Mouse (Mus musculus): Measurements from ENCODE around the gene Ppp1r9b. TPM values are rescaled to one million over a fixed set of nuclear protein-coding genes. Genes with fewer than 3 reads are reported as not detected.
"Not testable (repeated sequence)": the region's sequence is repeated elsewhere in the genome, so short reads cannot be mapped to it uniquely, and the experiment has no call there.

Ppp1r9b gene
- total RNA-seq, 2 experiments from 2014 or later, result 993 to 1,036 TPM

DNA sequence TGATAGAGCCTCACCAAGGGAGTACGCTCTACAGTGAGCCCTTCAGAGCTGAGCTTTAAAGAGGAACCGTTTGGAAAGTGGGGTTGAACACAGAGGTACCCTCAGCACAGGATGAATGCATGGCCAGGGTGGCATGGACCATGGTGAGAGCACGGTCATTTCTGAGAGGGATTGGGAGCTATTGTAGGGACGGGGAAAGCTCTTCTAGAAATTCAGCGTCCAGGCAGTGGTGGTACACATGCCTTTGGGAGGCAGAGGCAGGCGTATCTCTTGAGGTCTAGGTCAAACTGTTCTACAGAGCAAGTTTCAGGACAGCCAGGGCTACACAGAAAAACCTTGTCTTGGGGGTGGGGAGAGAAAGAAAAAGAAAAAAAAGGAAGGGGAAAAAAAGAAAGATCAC, 6.1 kb downstream of the Ppp1r9b start:
- DNase-seq (ENCODE audit: low spot score in 2 of 2), result no peak

GRCm38 (mm10) chr11:94997596-94997995, 6.8 kb downstream of the Ppp1r9b start:
- DNase-seq (ENCODE audit: low spot score in 2 of 2), result no peak

- DNase-seq (ENCODE audit: low spot score in 2 of 2), result peak in 1 of 2 experiments; percentile 81
These were observed 7.3 kb downstream of the Ppp1r9b start for GRCm38 (mm10) chr11:94998041-94998531.

- DNase-seq (ENCODE audit: low spot score in 2 of 2), result no peak
These were observed 9.3 kb downstream of the Ppp1r9b start for GRCm38 (mm10) chr11:95000128-95000527.

- DNase-seq (ENCODE audit: low spot score in 2 of 2), result no peak
These were observed 9.7 kb downstream of the Ppp1r9b start for GRCm38 (mm10) chr11:95000548-95000947.

DNA sequence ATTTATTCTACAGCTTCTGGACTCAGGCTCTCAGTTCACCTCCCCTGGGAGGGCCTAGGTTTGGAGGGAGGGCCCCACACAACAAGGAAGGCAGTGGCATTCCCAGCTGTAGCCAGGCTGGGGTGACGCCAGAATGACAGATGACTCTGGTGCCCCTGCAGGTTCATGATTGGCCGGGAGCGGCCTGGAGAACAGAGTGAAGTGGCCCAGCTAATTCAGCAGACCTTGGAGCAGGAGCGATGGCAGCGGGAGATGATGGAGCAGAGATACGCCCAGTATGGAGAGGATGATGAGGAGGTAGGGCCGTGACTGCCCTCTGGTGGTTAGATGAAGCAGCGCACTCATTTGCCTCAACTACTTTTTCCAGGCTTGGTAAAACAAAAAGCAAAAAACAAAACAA, 10.2 kb downstream of the Ppp1r9b start:
- peak in 1 of 2 experiments; percentile 87 for DNase-seq (ENCODE audit: low spot score in 2 of 2)

GRCm38 (mm10) chr11:95001584-95002347, 10.9 kb downstream of the Ppp1r9b start:
- no peak for DNase-seq (ENCODE audit: low spot score in 2 of 2)

- peak in 1 of 2 experiments; percentile 83 for DNase-seq (ENCODE audit: low spot score in 2 of 2)
These were observed 11.9 kb downstream of the Ppp1r9b start for GRCm38 (mm10) chr11:95002705-95003104.

DNA sequence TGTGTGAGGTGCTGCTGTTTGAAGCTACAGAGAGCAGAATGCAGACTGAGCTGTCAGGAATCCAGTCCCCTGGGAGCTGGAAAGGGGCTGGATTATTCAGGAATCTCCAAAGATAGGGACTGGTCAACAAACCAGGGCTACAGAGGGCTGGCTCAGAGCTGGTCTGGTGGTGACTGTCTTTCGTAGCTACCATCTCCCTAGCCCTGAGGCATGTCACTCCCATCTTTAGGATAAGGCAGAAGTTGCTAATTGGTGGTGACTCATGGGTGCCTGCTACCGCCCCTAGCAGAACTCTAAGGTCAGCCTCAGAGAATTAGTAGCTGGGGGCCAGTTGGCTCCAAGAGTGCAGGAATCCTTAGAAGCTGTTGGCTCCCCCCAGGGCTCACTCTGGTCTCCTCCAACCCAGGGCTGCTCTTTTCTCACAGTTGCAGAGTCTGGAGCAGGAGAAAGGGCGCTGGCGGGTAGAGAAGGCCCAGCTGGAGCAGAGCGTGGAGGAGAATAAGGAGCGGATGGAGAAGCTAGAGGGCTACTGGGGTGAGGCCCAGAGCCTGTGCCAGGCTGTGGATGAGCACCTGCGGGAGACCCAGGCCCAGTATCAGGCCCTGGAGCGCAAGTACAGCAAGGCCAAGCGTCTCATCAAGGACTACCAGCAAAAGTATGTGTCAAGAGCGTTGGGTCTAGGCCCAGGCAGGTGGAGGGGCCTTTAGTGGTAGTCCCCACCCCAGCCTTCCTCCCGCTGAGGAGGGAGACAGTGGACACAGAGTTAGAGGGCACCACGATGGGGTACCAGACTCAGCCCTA, 13.5 kb downstream of the Ppp1r9b start:
- DNase-seq (ENCODE audit: low spot score in 2 of 2), result no peak

- DNase-seq (ENCODE audit: low spot score in 2 of 2), result peak in 1 of 2 experiments; percentile 57
These were observed 14.0 kb downstream of the Ppp1r9b start for GRCm38 (mm10) chr11:95004937-95005198.

DNA sequence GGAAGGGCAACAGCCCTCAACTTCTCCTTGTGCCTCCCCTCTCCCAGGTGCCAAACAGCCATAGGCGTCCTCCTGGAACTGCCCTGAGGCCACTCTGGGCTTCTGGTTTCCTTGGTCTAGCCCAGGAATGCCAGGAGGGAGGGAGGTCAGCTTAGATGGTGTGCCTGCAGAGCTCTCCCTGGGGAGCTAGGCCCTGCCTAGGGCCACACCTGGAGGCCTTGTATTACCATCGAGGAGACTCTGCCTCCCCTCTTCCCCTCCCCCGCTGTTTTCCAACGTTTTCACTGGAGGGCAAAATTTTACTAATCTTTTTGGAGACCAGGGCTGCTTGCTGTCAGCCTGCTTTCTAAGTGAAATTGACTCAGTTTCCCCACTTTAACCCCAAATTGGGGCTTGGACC, 15.2 kb downstream of the Ppp1r9b start:
- DNase-seq (ENCODE audit: low spot score in 2 of 2), result no peak

- DNase-seq (ENCODE audit: low spot score in 2 of 2), result peak in 1 of 2 experiments; percentile 70
These were observed 15.8 kb downstream of the Ppp1r9b start for GRCm38 (mm10) chr11:95006525-95007219.

DNA sequence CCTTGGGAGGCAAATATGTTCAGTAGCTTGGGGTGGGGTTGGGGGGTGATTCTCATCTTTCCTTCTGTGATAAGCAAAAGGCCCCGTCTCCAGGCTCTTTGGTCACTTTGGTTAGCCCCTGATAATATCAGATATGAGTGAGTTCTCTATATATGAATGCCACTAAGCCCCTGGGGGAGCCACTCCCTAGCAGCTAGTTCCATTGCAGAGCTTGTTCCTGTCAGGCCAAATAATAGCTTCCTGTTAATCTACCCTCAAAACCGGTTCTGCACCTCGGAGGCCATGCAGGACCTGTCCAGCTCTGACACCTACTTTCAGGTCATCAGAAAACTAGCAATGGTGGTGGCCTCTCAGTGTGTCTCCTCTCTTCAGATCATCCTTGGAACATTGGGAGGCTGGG, 16.6 kb downstream of the Ppp1r9b start:
- DNase-seq (ENCODE audit: low spot score in 2 of 2), result no peak

DNA sequence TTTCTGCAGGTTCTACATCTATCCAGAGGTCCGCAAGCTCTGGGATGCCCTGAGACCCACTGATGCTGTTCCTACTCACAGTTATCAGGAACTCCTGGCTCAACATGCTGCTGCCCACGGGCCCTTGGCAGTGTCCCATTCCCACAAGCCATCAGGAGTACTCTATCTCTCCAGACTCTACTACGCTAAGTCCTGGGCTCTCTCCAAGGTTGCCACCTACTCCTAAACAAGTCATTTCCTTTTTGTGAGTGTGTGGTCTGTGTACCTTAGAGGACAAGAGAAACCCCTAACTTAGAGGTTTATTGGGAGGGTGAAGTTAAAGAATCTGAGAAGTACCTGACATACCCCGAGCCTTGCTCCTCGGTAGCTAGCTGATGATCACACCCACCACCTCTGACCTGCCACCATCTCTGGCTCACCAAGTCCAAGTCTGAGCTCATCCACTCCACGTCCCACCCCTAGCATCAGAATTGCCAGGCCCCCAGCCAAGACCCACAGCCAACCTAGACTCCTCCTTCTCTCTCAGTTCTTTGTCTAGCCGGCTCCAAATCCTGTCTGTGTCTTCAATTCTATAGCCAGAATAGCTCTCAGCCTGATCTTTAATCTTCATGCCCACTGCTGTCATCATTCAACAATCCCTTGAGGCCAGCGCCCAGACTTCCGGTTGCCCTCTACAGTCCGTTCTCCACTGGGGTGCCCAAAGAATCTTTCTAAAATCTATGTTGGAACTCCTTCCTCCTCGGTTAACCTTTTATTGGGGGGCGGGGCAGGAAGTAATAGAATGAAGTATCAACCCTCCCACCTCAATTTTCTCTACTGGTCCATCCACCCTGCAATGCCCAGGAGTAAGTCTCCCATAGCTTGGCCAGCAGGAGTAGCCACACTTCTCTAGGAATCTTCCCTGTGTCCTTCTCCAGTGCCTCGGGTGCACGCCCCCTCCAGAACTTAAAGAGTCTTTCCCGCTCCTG, 18.1 kb downstream of the Ppp1r9b start:
- DNase-seq (ENCODE audit: low spot score in 2 of 2), result no peak

GRCm38 (mm10) chr11:95009629-95010014, 18.8 kb downstream of the Ppp1r9b start, which contains the start of gene Samd14:
Gene Samd14, plus strand, starts transcription at chr11:95009879.
- DNase-seq (ENCODE audit: low spot score in 2 of 2), result peak in 1 of 2 experiments; percentile 63

DNA sequence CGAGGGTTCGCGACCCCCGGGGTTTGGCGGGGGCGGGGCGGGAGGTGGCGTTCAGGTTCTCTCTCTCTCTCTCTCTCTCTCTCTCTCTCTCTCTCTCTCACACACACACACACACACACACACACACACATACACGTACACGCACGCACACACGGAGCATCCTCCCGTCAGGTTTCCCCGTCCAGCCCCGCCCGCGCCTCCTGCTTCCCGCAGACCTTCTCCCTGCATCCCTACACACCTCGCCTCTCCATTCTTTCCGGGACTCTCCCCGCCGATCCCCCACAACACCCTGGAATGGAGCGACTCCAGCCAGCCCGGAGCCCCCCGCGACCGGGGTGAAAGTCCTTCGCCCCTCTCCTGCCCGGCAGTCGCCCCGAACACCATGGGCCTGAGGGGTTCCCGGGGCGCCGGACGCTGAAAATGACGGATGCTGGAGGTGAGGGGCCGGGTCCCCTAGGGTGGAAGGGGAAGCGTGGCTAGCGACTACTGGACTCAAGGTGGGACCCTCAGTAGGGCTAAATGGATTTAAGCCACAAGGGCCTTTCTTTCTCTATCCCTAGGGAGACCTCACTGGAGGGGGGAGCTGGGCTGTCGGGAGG, 19.4 kb downstream of the Ppp1r9b start:
- no peak for DNase-seq (ENCODE audit: low spot score in 2 of 2)

GRCm38 (mm10) chr11:95010841-95011403, 20.1 kb downstream of the Ppp1r9b start:
- not testable (repeated sequence) for DNase-seq (ENCODE audit: low spot score in 2 of 2)

DNA sequence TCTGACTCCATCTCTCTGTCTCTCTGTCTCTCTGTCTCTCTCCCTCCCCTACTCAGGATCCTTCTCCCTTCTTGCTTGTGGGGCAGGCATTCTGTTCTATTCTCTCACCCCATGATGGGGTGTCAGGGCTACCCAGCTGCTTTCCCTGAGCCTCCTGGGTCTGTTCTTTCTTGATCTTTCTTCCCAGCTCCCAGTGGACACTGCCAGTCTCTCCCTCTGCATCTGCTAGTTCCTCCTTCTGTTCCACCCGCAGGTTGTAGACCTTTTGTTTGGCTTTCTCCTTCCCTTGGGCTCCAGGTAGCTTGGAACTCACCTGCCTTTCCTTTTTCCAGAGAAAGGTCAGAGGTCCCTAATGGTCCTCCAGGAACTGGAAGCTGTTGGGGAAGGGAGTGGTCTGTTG, 20.6 kb downstream of the Ppp1r9b start:
- no peak for DNase-seq (ENCODE audit: low spot score in 2 of 2)

- no peak for DNase-seq (ENCODE audit: low spot score in 2 of 2)
These were observed 21.2 kb downstream of the Ppp1r9b start for GRCm38 (mm10) chr11:95012075-95012474.

DNA sequence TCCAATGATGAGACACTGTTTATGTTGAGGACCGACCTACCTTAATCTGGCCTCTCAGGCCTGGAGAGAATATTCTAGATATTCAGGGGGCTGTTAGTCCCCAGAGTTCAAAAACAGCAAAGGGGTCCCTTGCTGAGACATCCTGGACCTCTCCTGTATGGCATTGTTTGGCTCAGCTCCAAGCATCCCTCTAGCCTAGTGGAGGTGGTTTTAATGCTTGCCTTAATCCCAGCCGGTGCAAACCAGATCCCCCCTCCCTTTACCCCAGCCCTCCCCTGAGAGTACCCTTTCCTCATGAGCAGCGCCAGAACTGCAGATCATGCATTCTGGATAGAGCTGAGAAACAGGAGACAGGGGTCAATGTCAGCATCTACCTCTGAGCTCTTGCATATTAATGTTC, 21.7 kb downstream of the Ppp1r9b start:
- DNase-seq (ENCODE audit: low spot score in 2 of 2), result no peak

All from layer of hippocampus, adult 18-20 months (tissue).